Mouse (Mus musculus) liver, postnatal 0 days (tissue): ENCODE measurements around the gene Ufc1. TPM values are rescaled to one million over a fixed set of nuclear protein-coding genes. Genes with fewer than 3 reads are reported as not detected.
"Not testable (repeated sequence)": the region's sequence is repeated elsewhere in the genome, so short reads cannot be mapped to it uniquely, and the experiment has no call there.

Experiments
- ATAC-seq: fragments of 200-750 bp; cut with Nextera tagmentation; 2 replicates; pipeline ENCODE4 v1.8.0; 2017; ENCODE audit warnings: mild to moderate bottlenecking, moderate library complexity
- DNase-seq: peaks from one replicate; pipeline ENCODE4 v3.0.0-alpha.2; 2016
- H3K27ac ChIP-seq: fragments of 300-500 bp; sonication (generic); 2 replicates; pipeline ENCODE4 v1.5.1; 2014; ENCODE audit warnings: antibody characterized with exemption, moderate library complexity, mild to moderate bottlenecking, low read depth
- H3K27me3 ChIP-seq: fragments of 300-500 bp; sonication (generic); 2 replicates; pipeline ENCODE4 v1.6.1; 2014; ENCODE audit warnings: low read length, control low read depth, mixed read lengths; ENCODE audit not compliant: insufficient read depth
- H3K36me3 ChIP-seq: fragments of 300-500 bp; sonication (generic); replicated peaks from 2 replicates; pipeline ENCODE4 v1.6.1; 2014; ENCODE audit warnings: mild to moderate bottlenecking, control low read depth, low read length, moderate library complexity, mixed read lengths; ENCODE audit not compliant: insufficient read depth
- H3K4me1 ChIP-seq: fragments of 300-500 bp; sonication (generic); 2 replicates; pipeline ENCODE4 v1.6.1; 2014; ENCODE audit warnings: antibody characterized with exemption, mild to moderate bottlenecking, control low read depth; ENCODE audit not compliant: insufficient read depth
- H3K4me2 ChIP-seq: fragments of 300-500 bp; sonication (generic); 2 replicates; pipeline ENCODE4 v1.6.1; 2014; ENCODE audit warnings: low read depth, mild to moderate bottlenecking, low read length, moderate library complexity, mixed read lengths
- H3K4me3 ChIP-seq: fragments of 300-500 bp; sonication (generic); 2 replicates; pipeline ENCODE4 v1.5.1; 2014; ENCODE audit warnings: low read depth, low read length
- H3K9ac ChIP-seq: fragments of 300-500 bp; sonication (generic); replicated peaks from 2 replicates; pipeline ENCODE4 v1.6.1; 2014; ENCODE audit warnings: mild to moderate bottlenecking, moderate library complexity
- H3K9me3 ChIP-seq: fragments of 300-500 bp; sonication (generic); 2 replicates; pipeline ENCODE4 v1.6.1; 2016; ENCODE audit warnings: mild to moderate bottlenecking, control low read depth, low read length, mixed read lengths
- CTCF ChIP-seq: sonication (generic); IDR thresholded peaks from 2 replicates; pipeline ENCODE4 v1.5.1; 2016; ENCODE audit warnings: antibody characterized with exemption, low read depth
- EP300 ChIP-seq: IDR thresholded peaks from 2 replicates; pipeline ENCODE4 v1.6.1; 2016; ENCODE audit warnings: antibody characterized with exemption, low read depth, mild to moderate bottlenecking
- WGBS: fragments of 180-500 bp; shearing (Covaris S2); extraction: QIAGEN DNeasy Blood & Tissue Kit; methylation state at CpG from one replicate; pipeline ENCODE4 v1.1.7; 2014; ENCODE audit not compliant: insufficient replicate concordance; 5-methylcytosine and 5-hydroxymethylcytosine counted together
- polyA plus RNA-seq: library from polyadenylated mRNA; unstranded; fragments of >200 nt; fragmentation: Nextera tagmentation; extraction: Ambion mirVana; gene quantifications from 2 replicates; pipeline ENCODE4 v1.2.1, GENCODE M21; 2015

Gene Ufc1
- polyA plus RNA-seq, 1 experiment from 2014 or later: 59.6 TPM

GRCm38 (mm10) chr1:171246709-171247452, 47.9 kb downstream of the Ufc1 start:
- H3K27me3 ChIP-seq: peaks cover 16% of the 10 kb centered on the region; the same call in 1 of the 2 replicates
- H3K4me2 ChIP-seq: peak overlapping the region; percentile 97
- peaks cover 15% of the 10 kb centered on the region for H3K36me3 ChIP-seq
- H3K9me3 ChIP-seq: no peaks in the 10 kb centered on the region
- peaks cover 21% of the 10 kb centered on the region for H3K4me1 ChIP-seq
- H3K9ac ChIP-seq: peak overlapping the region; percentile 81
- H3K4me3 ChIP-seq: peak overlapping the region; percentile 70
- peak overlapping the region; percentile 81 for H3K27ac ChIP-seq
- under 1% methylated on average over 41 of the region's 41 CpGs for WGBS
- peak; percentile 96 for ATAC-seq
- peak; percentile 57 for TF ChIP-seq EP300
- peak; percentile 99 for TF ChIP-seq CTCF
- DNase-seq: peak; percentile 98

- no peak for ATAC-seq
These were observed 49.5 kb downstream of the Ufc1 start for GRCm38 (mm10) chr1:171245353-171245752.

GRCm38 (mm10) chr1:171241952-171242351, 52.9 kb downstream of the Ufc1 start:
- ATAC-seq, DNase-seq: not testable (repeated sequence)

More at GRCm38 (mm10) chr1:171245353-171245752, 49.5 kb downstream of the Ufc1 start:
- no peak overlapping the region for H3K4me3 ChIP-seq
- no peak overlapping the region for H3K4me2 ChIP-seq
- H3K4me1 ChIP-seq: peaks cover 21% of the 10 kb centered on the region
- no peaks in the 10 kb centered on the region for H3K9me3 ChIP-seq
- no peak overlapping the region for H3K27ac ChIP-seq
- 0 out of 2 replicates have a peak, but pooled peaks cover 4% of the 10 kb centered on the region for H3K27me3 ChIP-seq
- no peak for TF ChIP-seq CTCF
- no peak for TF ChIP-seq EP300
- H3K36me3 ChIP-seq: peaks cover 30% of the 10 kb centered on the region
- no peak overlapping the region for H3K9ac ChIP-seq
- 87% methylated on average over 8 of the region's 8 CpGs for WGBS
- DNase-seq: no peak

GRCm38 (mm10) chr1:171240911-171241310, 53.9 kb downstream of the Ufc1 start:
- H3K4me1 ChIP-seq: peaks cover 6% of the 10 kb centered on the region
- no peak overlapping the region for H3K4me3 ChIP-seq
- peaks cover 64% of the 10 kb centered on the region for H3K36me3 ChIP-seq
- WGBS: 85% methylated on average over 10 of the region's 10 CpGs
- no peak overlapping the region for H3K9ac ChIP-seq
- H3K27ac ChIP-seq: 0 out of 2 replicates have a peak overlapping the region, but pooled peaks have one; percentile 35
- no peaks in the 10 kb centered on the region for H3K27me3 ChIP-seq
- no peak for ATAC-seq
- no peaks in the 10 kb centered on the region for H3K9me3 ChIP-seq
- TF ChIP-seq CTCF (no peak), EP300 (no peak)
- DNase-seq: no peak
- no peak overlapping the region for H3K4me2 ChIP-seq

More at GRCm38 (mm10) chr1:171241952-171242351, 52.9 kb downstream of the Ufc1 start:
- H3K27ac ChIP-seq, H3K9ac ChIP-seq, H3K4me2 ChIP-seq, H3K9me3 ChIP-seq, H3K4me3 ChIP-seq, H3K27me3 ChIP-seq: not testable (repeated sequence)
- H3K36me3 ChIP-seq: peaks cover 55% of the 10 kb centered on the region
- WGBS: 84% methylated on average over 12 of the region's 12 CpGs
- peaks cover 12% of the 10 kb centered on the region for H3K4me1 ChIP-seq

- ATAC-seq (no peak), DNase-seq (no peak)
- Histone ChIP-seq H3K4me2 (no peak overlapping the region), H3K9me3 (no peaks in the 10 kb centered on the region), H3K27me3 (no peaks in the 10 kb centered on the region), H3K27ac (peak overlapping the region; percentile 35; the same call in 1 of the 2 replicates), H3K9ac (no peak overlapping the region), H3K4me1 (no peaks in the 10 kb centered on the region), H3K36me3 (peaks cover 71% of the 10 kb centered on the region), H3K4me3 (no peak overlapping the region)
- WGBS: 75% methylated on average over 15 of the region's 15 CpGs
- peak; percentile 85 for TF ChIP-seq EP300
- no peak for TF ChIP-seq CTCF
These were observed 54.7 kb downstream of the Ufc1 start for GRCm38 (mm10) chr1:171239992-171240744.

Other genes with a start within 250 kb of the Ufc1 start
- gene Fcgr3, start 230.1 kb downstream of the Ufc1 start, polyA plus RNA-seq: 40.3 and 41.8 TPM in 2 replicates
- 0.90 and 1.5 TPM in 2 replicates for gene Cfap126, start 181.1 kb downstream of the Ufc1 start, polyA plus RNA-seq
- 207 and 212 TPM in 2 replicates for gene Sdhc, start 144.4 kb downstream of the Ufc1 start, polyA plus RNA-seq
- 0.05 and 0.12 TPM in 2 replicates for gene Mpz, start 144.3 kb downstream of the Ufc1 start, polyA plus RNA-seq
- gene Pcp4l1, start 98.8 kb downstream of the Ufc1 start, polyA plus RNA-seq: 6.7 and 8.2 TPM in 2 replicates
- 49.6 and 53.1 TPM in 2 replicates for gene Nr1i3, start 81.1 kb downstream of the Ufc1 start, polyA plus RNA-seq
- gene Tomm40l, start 72.5 kb downstream of the Ufc1 start, polyA plus RNA-seq: 5.7 and 6.6 TPM in 2 replicates
- gene Apoa2, start 70.0 kb downstream of the Ufc1 start, polyA plus RNA-seq: 20,306 and 20,852 TPM in 2 replicates
- 171 and 176 TPM in 2 replicates for gene Fcer1g, start 60.7 kb downstream of the Ufc1 start, polyA plus RNA-seq
- 0.41 and 0.51 TPM in 2 replicates for gene Adamts4, start 44.6 kb downstream of the Ufc1 start, polyA plus RNA-seq
- gene Ndufs2, start 43.6 kb downstream of the Ufc1 start, polyA plus RNA-seq: 158 and 170 TPM in 2 replicates
- 16.0 and 16.7 TPM in 2 replicates for gene B4galt3, start 24.7 kb downstream of the Ufc1 start, polyA plus RNA-seq
- gene Ppox, start 13.8 kb downstream of the Ufc1 start, polyA plus RNA-seq: 61.5 and 69.6 TPM in 2 replicates
- 13.9 and 15.1 TPM in 2 replicates for gene Usp21, start 7.0 kb downstream of the Ufc1 start, polyA plus RNA-seq
- gene Dedd, start 34.1 kb upstream of the Ufc1 start, polyA plus RNA-seq: 16.4 and 17.7 TPM in 2 replicates
- gene Nit1, start 50.6 kb upstream of the Ufc1 start, polyA plus RNA-seq: 73.4 and 74.6 TPM in 2 replicates
- 46.2 and 47.7 TPM in 2 replicates for gene Pfdn2, start 50.6 kb upstream of the Ufc1 start, polyA plus RNA-seq
- gene Klhdc9, start 65.8 kb upstream of the Ufc1 start, polyA plus RNA-seq: 0.59 and 0.60 TPM in 2 replicates
- gene Nectin4, start 75.1 kb upstream of the Ufc1 start, polyA plus RNA-seq: 0.15 and 0.22 TPM in 2 replicates
- 5.6 and 7.0 TPM in 2 replicates for gene Arhgap30, start 93.9 kb upstream of the Ufc1 start, polyA plus RNA-seq
- gene Usf1, start 116.3 kb upstream of the Ufc1 start, polyA plus RNA-seq: 22.6 and 25.4 TPM in 2 replicates
- 36.5 and 37.8 TPM in 2 replicates for gene Tstd1, start 123.8 kb upstream of the Ufc1 start, polyA plus RNA-seq
- 57.9 and 61.7 TPM in 2 replicates for gene F11r, start 142.5 kb upstream of the Ufc1 start, polyA plus RNA-seq
- gene Alyref2, start 208.5 kb upstream of the Ufc1 start, polyA plus RNA-seq: 8.4 and 8.9 TPM in 2 replicates
- not detected in 2 replicates for gene Itln1, start 240.3 kb upstream of the Ufc1 start, polyA plus RNA-seq